Mouse (Mus musculus): ENCODE results near the gene Gm21988. TPM values are rescaled to one million over a fixed set of nuclear protein-coding genes. Genes with fewer than 3 reads are reported as not detected.

The Gm21988 gene
- polyA plus RNA-seq, 1 experiment from 2014 or later: 16.3 TPM

GRCm38 (mm10) chr11:70215301-70215700 is 24.3 kb downstream of the Gm21988 start:
- no peak for ATAC-seq (ENCODE audit: low FRiP score, low TSS enrichment)
- H3K4me3 ChIP-seq (replicated peaks; ENCODE audit: low read depth, low read length): no peak overlapping the region
- H3K27me3 ChIP-seq (ENCODE audit: control insufficient read depth, insufficient read depth, low read length): peaks cover 49% of the 10 kb centered on the region
- no peak for DNase-seq
- peaks cover 15% of the 10 kb centered on the region; the same call in 1 of the 2 replicates for H3K36me3 ChIP-seq (ENCODE audit: control insufficient read depth, insufficient read depth, low read length)
- 10% methylated on average over 22 of the region's 22 CpGs for WGBS
- no peak overlapping the region for H3K4me2 ChIP-seq (ENCODE audit: low read length)
- no peak overlapping the region for H3K27ac ChIP-seq (replicated peaks; ENCODE audit: low read depth, low read length)
- no peaks in the 10 kb centered on the region for H3K9me3 ChIP-seq (ENCODE audit: control insufficient read depth, low read length)
- no peak overlapping the region for H3K9ac ChIP-seq (replicated peaks; ENCODE audit: low read length)
- peaks cover 38% of the 10 kb centered on the region for H3K4me1 ChIP-seq (ENCODE audit: control insufficient read depth, insufficient read depth, low read length)

- WGBS: 5% methylated on average over 18 of the region's 18 CpGs
- H3K27ac ChIP-seq (replicated peaks; ENCODE audit: low read depth, low read length): no peak overlapping the region
- no peak for ATAC-seq (ENCODE audit: low FRiP score, low TSS enrichment)
- peak overlapping the region; percentile 62 for H3K4me2 ChIP-seq (ENCODE audit: low read length)
- H3K9me3 ChIP-seq (ENCODE audit: control insufficient read depth, low read length): no peaks in the 10 kb centered on the region
- no peak for DNase-seq
- peaks cover 49% of the 10 kb centered on the region for H3K27me3 ChIP-seq (ENCODE audit: control insufficient read depth, insufficient read depth, low read length)
- H3K36me3 ChIP-seq (ENCODE audit: control insufficient read depth, insufficient read depth, low read length): peaks cover 15% of the 10 kb centered on the region; the same call in 1 of the 2 replicates
- no peak overlapping the region for H3K9ac ChIP-seq (replicated peaks; ENCODE audit: low read length)
- H3K4me3 ChIP-seq (replicated peaks; ENCODE audit: low read depth, low read length): peak overlapping the region; percentile 36
- peaks cover 35% of the 10 kb centered on the region for H3K4me1 ChIP-seq (ENCODE audit: control insufficient read depth, insufficient read depth, low read length)
Measured at GRCm38 (mm10) chr11:70214856-70215209, 24.8 kb downstream of the Gm21988 start.

- peak overlapping the region; percentile 62 for H3K4me2 ChIP-seq (ENCODE audit: low read length)
- WGBS: 1% methylated on average over 46 of the region's 46 CpGs
Measured at GRCm38 (mm10) chr11:70214191-70214855, 25.3 kb downstream of the Gm21988 start.

GRCm38 (mm10) chr11:70213736-70214135 is 25.9 kb downstream of the Gm21988 start:
- H3K36me3 ChIP-seq (ENCODE audit: control insufficient read depth, insufficient read depth, low read length): peaks cover 15% of the 10 kb centered on the region; the same call in 1 of the 2 replicates
- DNase-seq (peak; percentile 55), ATAC-seq (ENCODE audit: low FRiP score, low TSS enrichment) (peak; percentile 24; the same call in 1 of the 2 replicates)
- peak overlapping the region; percentile 36 for H3K4me3 ChIP-seq (replicated peaks; ENCODE audit: low read depth, low read length)
- 4% methylated on average over 26 of the region's 26 CpGs for WGBS
- H3K27me3 ChIP-seq (ENCODE audit: control insufficient read depth, insufficient read depth, low read length): peaks cover 49% of the 10 kb centered on the region
- peaks cover 24% of the 10 kb centered on the region for H3K4me1 ChIP-seq (ENCODE audit: control insufficient read depth, insufficient read depth, low read length)
- H3K9me3 ChIP-seq (ENCODE audit: control insufficient read depth, low read length): no peaks in the 10 kb centered on the region
- H3K4me2 ChIP-seq (ENCODE audit: low read length): peak overlapping the region; percentile 62
- no peak overlapping the region for H3K27ac ChIP-seq (replicated peaks; ENCODE audit: low read depth, low read length)
- H3K9ac ChIP-seq (replicated peaks; ENCODE audit: low read length): peak overlapping the region; percentile 46

More at GRCm38 (mm10) chr11:70214191-70214855, 25.3 kb downstream of the Gm21988 start:
- Histone ChIP-seq H3K27me3 (ENCODE audit: control insufficient read depth, insufficient read depth, low read length) (peaks cover 49% of the 10 kb centered on the region), H3K27ac (replicated peaks; ENCODE audit: low read depth, low read length) (no peak overlapping the region), H3K4me1 (ENCODE audit: control insufficient read depth, insufficient read depth, low read length) (peaks cover 29% of the 10 kb centered on the region), H3K4me3 (replicated peaks; ENCODE audit: low read depth, low read length) (peak overlapping the region; percentile 36), H3K36me3 (ENCODE audit: control insufficient read depth, insufficient read depth, low read length) (peaks cover 15% of the 10 kb centered on the region; the same call in 1 of the 2 replicates), H3K9me3 (ENCODE audit: control insufficient read depth, low read length) (no peaks in the 10 kb centered on the region), H3K9ac (replicated peaks; ENCODE audit: low read length) (peak overlapping the region; percentile 46)
- DNase-seq (peak; percentile 56), ATAC-seq (ENCODE audit: low FRiP score, low TSS enrichment) (no peak)

- no peak overlapping the region for H3K27ac ChIP-seq (replicated peaks; ENCODE audit: low read depth, low read length)
- DNase-seq (peak; percentile 90), ATAC-seq (ENCODE audit: low FRiP score, low TSS enrichment) (no peak)
- 13% methylated on average over 9 of the region's 9 CpGs for WGBS
- peak overlapping the region; percentile 62; the same call in 1 of the 2 replicates for H3K4me2 ChIP-seq (ENCODE audit: low read length)
- H3K9me3 ChIP-seq (ENCODE audit: control insufficient read depth, low read length): no peaks in the 10 kb centered on the region
- no peak overlapping the region for H3K9ac ChIP-seq (replicated peaks; ENCODE audit: low read length)
- H3K36me3 ChIP-seq (ENCODE audit: control insufficient read depth, insufficient read depth, low read length): peaks cover 12% of the 10 kb centered on the region; the same call in 1 of the 2 replicates
- peaks cover 17% of the 10 kb centered on the region; the same call in 1 of the 2 replicates for H3K4me1 ChIP-seq (ENCODE audit: control insufficient read depth, insufficient read depth, low read length)
- peaks cover 49% of the 10 kb centered on the region for H3K27me3 ChIP-seq (ENCODE audit: control insufficient read depth, insufficient read depth, low read length)
- no peak overlapping the region for H3K4me3 ChIP-seq (replicated peaks; ENCODE audit: low read depth, low read length)
Measured at GRCm38 (mm10) chr11:70212896-70213295, 26.7 kb downstream of the Gm21988 start.

GRCm38 (mm10) chr11:70212423-70212822 is 27.2 kb downstream of the Gm21988 start, which contains the start of gene Slc16a11:
TSS of gene Slc16a11 (plus strand) at chr11:70212752.
- DNase-seq (no peak), ATAC-seq (ENCODE audit: low FRiP score, low TSS enrichment) (no peak)
- WGBS: 67% methylated on average over 6 of the region's 6 CpGs
- Histone ChIP-seq H3K4me3 (replicated peaks; ENCODE audit: low read depth, low read length) (peak within 1 kb of the TSS; percentile 36), H3K9ac (replicated peaks; ENCODE audit: low read length) (peak within 1 kb of the TSS; percentile 46; the same call in 1 of the 2 replicates), H3K27me3 (ENCODE audit: control insufficient read depth, insufficient read depth, low read length) (peaks cover 49% of the 10 kb centered on the region), H3K36me3 (ENCODE audit: control insufficient read depth, insufficient read depth, low read length) (peaks cover 9% of the 10 kb centered on the region; the same call in 1 of the 2 replicates), H3K27ac (replicated peaks; ENCODE audit: low read depth, low read length) (no peak within 1 kb of the TSS), H3K4me2 (ENCODE audit: low read length) (peak within 1 kb of the TSS; percentile 62), H3K9me3 (ENCODE audit: control insufficient read depth, low read length) (no peaks in the 10 kb centered on the region), H3K4me1 (ENCODE audit: control insufficient read depth, insufficient read depth, low read length) (peaks cover 17% of the 10 kb centered on the region; the same call in 1 of the 2 replicates)

- Histone ChIP-seq H3K9me3 (ENCODE audit: control insufficient read depth, low read length) (no peaks in the 10 kb centered on the region), H3K27me3 (ENCODE audit: control insufficient read depth, insufficient read depth, low read length) (peaks cover 47% of the 10 kb centered on the region), H3K4me1 (ENCODE audit: control insufficient read depth, insufficient read depth, low read length) (peaks cover 17% of the 10 kb centered on the region; the same call in 1 of the 2 replicates), H3K4me3 (replicated peaks; ENCODE audit: low read depth, low read length) (no peak overlapping the region), H3K27ac (replicated peaks; ENCODE audit: low read depth, low read length) (no peak overlapping the region), H3K36me3 (ENCODE audit: control insufficient read depth, insufficient read depth, low read length) (peaks cover 4% of the 10 kb centered on the region; the same call in 1 of the 2 replicates), H3K9ac (replicated peaks; ENCODE audit: low read length) (no peak overlapping the region), H3K4me2 (ENCODE audit: low read length) (no peak overlapping the region)
- ATAC-seq (ENCODE audit: low FRiP score, low TSS enrichment) (no peak), DNase-seq (no peak)
- WGBS: 64% methylated on average over 6 of the region's 6 CpGs
Measured at GRCm38 (mm10) chr11:70211972-70212371, 27.7 kb downstream of the Gm21988 start.

- ATAC-seq (ENCODE audit: low FRiP score, low TSS enrichment): no peak
- no peak for DNase-seq
- Histone ChIP-seq H3K4me3 (replicated peaks; ENCODE audit: low read depth, low read length) (no peak overlapping the region), H3K27me3 (ENCODE audit: control insufficient read depth, insufficient read depth, low read length) (peaks cover 35% of the 10 kb centered on the region), H3K9me3 (ENCODE audit: control insufficient read depth, low read length) (no peaks in the 10 kb centered on the region), H3K4me1 (ENCODE audit: control insufficient read depth, insufficient read depth, low read length) (peaks cover 17% of the 10 kb centered on the region; the same call in 1 of the 2 replicates), H3K9ac (replicated peaks; ENCODE audit: low read length) (no peak overlapping the region), H3K4me2 (ENCODE audit: low read length) (no peak overlapping the region), H3K27ac (replicated peaks; ENCODE audit: low read depth, low read length) (no peak overlapping the region), H3K36me3 (ENCODE audit: control insufficient read depth, insufficient read depth, low read length) (no peaks in the 10 kb centered on the region)
- WGBS: 95% methylated on average over 2 of the region's 2 CpGs
Measured at GRCm38 (mm10) chr11:70210681-70211080, 28.9 kb downstream of the Gm21988 start.
